Mouse (Mus musculus): ENCODE measurements at regions not wholly inside any gene's neighbourhood (a gene's known extent, or its start where the extent isn't known, plus 50 kb on each side); places are given as distances from the start of the nearest gene placed in this dataset.

DNA sequence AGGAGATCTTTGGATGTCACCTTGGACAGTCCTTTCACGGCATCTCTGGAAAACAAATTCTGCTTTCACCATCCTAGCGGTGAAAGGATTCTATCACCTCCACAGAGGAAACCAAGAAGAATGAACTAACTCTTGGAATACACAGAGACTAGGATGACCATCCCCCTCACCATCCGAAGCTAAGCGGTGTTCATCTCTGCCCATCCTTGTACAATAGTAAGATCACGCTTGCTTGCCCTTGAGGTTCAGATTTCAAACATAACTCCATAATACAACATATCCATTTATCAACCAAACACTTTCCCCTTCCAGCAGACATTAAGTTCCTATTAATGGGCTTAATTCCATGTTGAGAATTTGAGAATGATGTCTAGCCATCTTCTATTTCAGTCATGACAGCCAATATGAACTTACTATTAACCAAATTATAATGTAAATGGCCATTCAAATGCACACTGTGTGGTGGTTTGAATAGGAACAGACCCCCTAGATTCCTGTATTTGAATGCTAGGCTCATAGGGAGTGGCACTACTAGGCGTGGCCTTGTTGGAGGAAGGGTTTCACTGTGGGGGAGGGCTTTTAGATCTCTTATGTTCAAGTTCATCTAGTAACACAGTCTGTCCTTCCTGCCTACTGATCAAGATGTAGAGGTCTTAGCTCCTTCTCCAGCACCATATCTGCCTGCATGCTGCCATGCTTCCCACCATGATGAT, 281.4 kb downstream of the Adamts20 start:
- Histone ChIP-seq H3K27ac (ENCODE audit: low read depth, low read length) (no peak overlapping the region), H3K27me3 (ENCODE audit: control insufficient read depth, insufficient read depth, low read length) (no peaks in the 10 kb centered on the region), H3K4me2 (ENCODE audit: low read depth) (no peak overlapping the region), H3K4me3 (ENCODE audit: low read depth, low read length) (no peak overlapping the region), H3K9me3 (ENCODE audit: control insufficient read depth, low read length) (no peaks in the 10 kb centered on the region), H3K36me3 (ENCODE audit: control insufficient read depth, insufficient read depth, low read length) (no peaks in the 10 kb centered on the region), H3K4me1 (ENCODE audit: control insufficient read depth, insufficient read depth, low read length) (no peaks in the 10 kb centered on the region), H3K9ac (ENCODE audit: low read length) (no peak overlapping the region)
- WGBS: 91% methylated on average over 6 of the region's 6 CpGs
- ATAC-seq (ENCODE audit: insufficient read depth, low FRiP score, low TSS enrichment): no peak
- DNase-seq (ENCODE audit: low spot score): no peak

DNA sequence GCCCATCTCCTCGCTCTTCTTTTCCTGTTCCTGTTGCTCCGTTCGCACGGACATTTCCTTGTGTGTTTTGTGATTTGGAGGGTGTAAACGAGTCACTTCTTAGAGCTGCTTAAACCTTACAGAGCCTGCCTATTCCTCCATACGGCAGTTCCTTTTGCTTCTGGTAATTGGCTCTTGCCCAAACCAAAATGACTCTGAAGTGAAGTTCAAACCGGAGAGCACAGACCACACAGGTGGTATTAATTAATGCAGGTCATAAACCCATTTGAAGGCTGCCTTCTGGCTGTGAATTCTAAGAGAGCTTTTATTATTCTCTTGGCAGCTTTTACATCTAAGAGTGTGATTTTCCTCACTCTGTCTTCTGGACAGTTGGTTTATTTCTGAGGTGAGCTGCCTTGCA, 291.1 kb downstream of the Adamts20 start:
- no peak for ATAC-seq (ENCODE audit: insufficient read depth, low FRiP score, low TSS enrichment)
- DNase-seq (ENCODE audit: low spot score): no peak
- no peaks in the 10 kb centered on the region for H3K27me3 ChIP-seq (ENCODE audit: control insufficient read depth, insufficient read depth, low read length)
- 59% methylated on average over 7 of the region's 7 CpGs for WGBS
- no peak overlapping the region for H3K9ac ChIP-seq (ENCODE audit: low read length)
- H3K27ac ChIP-seq (ENCODE audit: low read depth, low read length): no peak overlapping the region
- H3K4me3 ChIP-seq (ENCODE audit: low read depth, low read length): no peak overlapping the region
- H3K4me2 ChIP-seq (ENCODE audit: low read depth): no peak overlapping the region
- H3K4me1 ChIP-seq (ENCODE audit: control insufficient read depth, insufficient read depth, low read length): no peaks in the 10 kb centered on the region
- no peaks in the 10 kb centered on the region for H3K9me3 ChIP-seq (ENCODE audit: control insufficient read depth, low read length)
- H3K36me3 ChIP-seq (ENCODE audit: control insufficient read depth, insufficient read depth, low read length): no peaks in the 10 kb centered on the region

DNA sequence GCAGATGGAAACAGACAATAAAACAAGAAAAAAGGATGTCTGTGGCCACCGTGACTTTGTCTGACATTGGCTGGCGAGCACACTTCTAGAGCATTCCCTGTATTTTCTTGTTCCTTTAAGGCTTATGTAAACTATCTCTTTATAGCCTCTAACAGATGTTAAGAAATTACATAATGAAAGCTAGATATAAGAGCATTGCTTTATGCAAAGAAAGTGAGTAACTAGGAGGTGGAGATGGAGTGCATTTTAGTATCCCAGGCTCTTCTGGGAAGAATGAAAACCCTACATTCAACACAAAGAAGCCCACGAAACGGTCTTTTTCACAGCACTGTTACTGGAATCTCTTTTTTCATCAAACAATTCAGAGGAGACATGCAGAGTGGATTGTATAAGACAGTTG, 304.4 kb downstream of the Adamts20 start:
- Histone ChIP-seq H3K9me3 (ENCODE audit: control insufficient read depth, low read length) (no peaks in the 10 kb centered on the region), H3K9ac (ENCODE audit: low read length) (no peak overlapping the region), H3K4me2 (ENCODE audit: low read depth) (no peak overlapping the region), H3K27me3 (ENCODE audit: control insufficient read depth, insufficient read depth, low read length) (no peaks in the 10 kb centered on the region), H3K4me1 (ENCODE audit: control insufficient read depth, insufficient read depth, low read length) (no peaks in the 10 kb centered on the region), H3K36me3 (ENCODE audit: control insufficient read depth, insufficient read depth, low read length) (no peaks in the 10 kb centered on the region), H3K4me3 (ENCODE audit: low read depth, low read length) (no peak overlapping the region), H3K27ac (ENCODE audit: low read depth, low read length) (no peak overlapping the region)
- WGBS: 84% methylated on average over 4 of the region's 4 CpGs
- DNase-seq (ENCODE audit: low spot score) (no peak), ATAC-seq (ENCODE audit: insufficient read depth, low FRiP score, low TSS enrichment) (no peak)

DNA sequence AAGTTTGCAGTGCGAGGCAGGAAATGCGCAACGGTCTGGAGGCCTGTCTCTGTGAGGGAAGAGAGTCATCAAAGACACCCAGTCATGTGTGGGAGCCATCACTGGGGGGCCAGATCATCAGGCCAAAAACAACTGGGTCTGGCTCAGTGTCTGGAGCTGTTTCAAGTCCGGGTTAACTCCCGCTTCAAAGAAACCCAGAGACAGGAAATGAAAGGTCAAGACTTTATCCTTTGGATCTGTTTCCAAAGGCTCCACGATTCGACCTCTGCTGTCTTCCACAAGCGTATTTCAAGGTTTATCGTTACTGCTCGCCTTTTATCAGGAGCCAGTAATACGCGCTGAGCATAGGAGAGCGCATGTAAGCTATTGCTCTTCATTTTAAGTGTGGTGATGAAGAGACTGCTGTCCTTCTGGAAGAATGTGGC, 325.7 kb downstream of the Adamts20 start:
- ATAC-seq (ENCODE audit: insufficient read depth, low FRiP score, low TSS enrichment) (no peak), DNase-seq (ENCODE audit: low spot score) (peak; percentile 19)
- Histone ChIP-seq H3K36me3 (ENCODE audit: control insufficient read depth, insufficient read depth, low read length) (no peaks in the 10 kb centered on the region), H3K4me2 (ENCODE audit: low read depth) (no peak overlapping the region), H3K27me3 (ENCODE audit: control insufficient read depth, insufficient read depth, low read length) (no peaks in the 10 kb centered on the region), H3K9ac (ENCODE audit: low read length) (no peak overlapping the region), H3K27ac (ENCODE audit: low read depth, low read length) (no peak overlapping the region), H3K4me1 (ENCODE audit: control insufficient read depth, insufficient read depth, low read length) (no peaks in the 10 kb centered on the region), H3K9me3 (ENCODE audit: control insufficient read depth, low read length) (no peaks in the 10 kb centered on the region), H3K4me3 (ENCODE audit: low read depth, low read length) (no peak overlapping the region)
- WGBS: 55% methylated on average over 13 of the region's 13 CpGs

DNA sequence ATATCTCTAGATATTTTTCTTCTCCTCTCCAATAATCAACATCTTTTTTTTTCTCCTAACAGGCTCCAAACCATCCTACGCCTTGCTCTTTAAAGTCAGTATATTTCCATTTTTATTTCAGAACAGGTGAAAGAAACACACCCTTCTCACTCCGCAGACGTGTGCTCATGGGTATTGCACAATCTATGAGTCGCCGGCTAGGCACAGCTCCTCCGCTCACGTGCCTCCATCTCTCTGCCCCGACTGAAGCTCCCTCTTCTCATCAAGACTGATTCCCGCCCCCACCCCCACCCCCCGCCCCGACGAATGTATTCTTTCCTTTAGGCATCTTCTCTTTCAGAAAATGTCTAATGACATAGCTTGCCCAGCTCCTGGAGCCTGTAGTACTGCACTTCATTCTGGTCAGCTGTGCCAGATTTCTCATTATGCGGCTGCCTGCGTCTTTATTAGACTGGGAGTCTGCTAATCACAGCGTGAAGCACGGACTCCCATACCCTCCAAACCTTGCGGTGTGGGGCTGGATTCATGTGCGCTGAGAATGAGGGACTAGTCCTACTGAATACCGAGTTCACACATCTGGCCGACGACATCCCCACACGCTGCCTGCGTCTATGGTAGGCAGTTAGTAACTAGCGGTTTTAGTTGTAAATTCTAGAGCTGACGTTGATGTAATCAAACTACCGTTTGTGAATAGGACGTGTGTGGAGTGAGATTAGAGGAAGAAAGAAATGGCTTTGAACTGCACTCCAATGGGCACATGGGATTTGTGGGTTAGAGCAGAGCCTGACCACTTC, 327.9 kb downstream of the Adamts20 start:
- H3K4me1 ChIP-seq (ENCODE audit: control insufficient read depth, insufficient read depth, low read length): no peaks in the 10 kb centered on the region
- no peak overlapping the region for H3K4me2 ChIP-seq (ENCODE audit: low read depth)
- DNase-seq (ENCODE audit: low spot score) (peak; percentile 33), ATAC-seq (ENCODE audit: insufficient read depth, low FRiP score, low TSS enrichment) (peak; percentile 27; the same call in 1 of the 2 replicates)
- H3K9me3 ChIP-seq (ENCODE audit: control insufficient read depth, low read length): no peaks in the 10 kb centered on the region
- no peak overlapping the region for H3K27ac ChIP-seq (ENCODE audit: low read depth, low read length)
- no peaks in the 10 kb centered on the region for H3K36me3 ChIP-seq (ENCODE audit: control insufficient read depth, insufficient read depth, low read length)
- no peak overlapping the region for H3K9ac ChIP-seq (ENCODE audit: low read length)
- WGBS: 76% methylated on average over 27 of the region's 27 CpGs
- no peak overlapping the region for H3K4me3 ChIP-seq (ENCODE audit: low read depth, low read length)
- no peaks in the 10 kb centered on the region for H3K27me3 ChIP-seq (ENCODE audit: control insufficient read depth, insufficient read depth, low read length)

DNA sequence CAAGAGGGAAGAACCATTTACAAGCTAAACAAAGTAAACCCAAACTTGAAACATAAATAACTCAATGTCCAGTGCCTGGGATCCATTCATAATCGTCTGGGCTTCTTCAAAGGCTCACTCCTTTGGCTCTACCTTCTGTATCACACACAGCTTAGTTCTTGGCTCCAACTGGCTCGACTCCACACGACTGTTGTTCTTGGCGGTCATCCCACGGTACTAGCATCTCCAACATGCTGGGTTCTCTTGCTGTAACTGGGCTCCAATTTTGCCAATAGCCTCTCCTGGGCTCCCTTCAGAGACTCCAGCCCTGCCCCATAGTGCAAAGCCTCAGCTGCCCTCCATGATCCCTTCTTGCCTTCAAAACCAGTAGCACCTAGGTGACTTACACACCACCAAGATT, 352.4 kb downstream of the Adamts20 start:
- H3K4me3 ChIP-seq (ENCODE audit: low read depth, low read length): no peak overlapping the region
- H3K4me1 ChIP-seq (ENCODE audit: control insufficient read depth, insufficient read depth, low read length): no peaks in the 10 kb centered on the region
- H3K4me2 ChIP-seq (ENCODE audit: low read depth): no peak overlapping the region
- no peak for DNase-seq (ENCODE audit: low spot score)
- no peak for ATAC-seq (ENCODE audit: insufficient read depth, low FRiP score, low TSS enrichment)
- H3K27ac ChIP-seq (ENCODE audit: low read depth, low read length): no peak overlapping the region
- H3K36me3 ChIP-seq (ENCODE audit: control insufficient read depth, insufficient read depth, low read length): no peaks in the 10 kb centered on the region
- WGBS: 92% methylated on average over 5 of the region's 5 CpGs
- no peak overlapping the region for H3K9ac ChIP-seq (ENCODE audit: low read length)
- H3K9me3 ChIP-seq (ENCODE audit: control insufficient read depth, low read length): no peaks in the 10 kb centered on the region
- no peaks in the 10 kb centered on the region for H3K27me3 ChIP-seq (ENCODE audit: control insufficient read depth, insufficient read depth, low read length)

DNA sequence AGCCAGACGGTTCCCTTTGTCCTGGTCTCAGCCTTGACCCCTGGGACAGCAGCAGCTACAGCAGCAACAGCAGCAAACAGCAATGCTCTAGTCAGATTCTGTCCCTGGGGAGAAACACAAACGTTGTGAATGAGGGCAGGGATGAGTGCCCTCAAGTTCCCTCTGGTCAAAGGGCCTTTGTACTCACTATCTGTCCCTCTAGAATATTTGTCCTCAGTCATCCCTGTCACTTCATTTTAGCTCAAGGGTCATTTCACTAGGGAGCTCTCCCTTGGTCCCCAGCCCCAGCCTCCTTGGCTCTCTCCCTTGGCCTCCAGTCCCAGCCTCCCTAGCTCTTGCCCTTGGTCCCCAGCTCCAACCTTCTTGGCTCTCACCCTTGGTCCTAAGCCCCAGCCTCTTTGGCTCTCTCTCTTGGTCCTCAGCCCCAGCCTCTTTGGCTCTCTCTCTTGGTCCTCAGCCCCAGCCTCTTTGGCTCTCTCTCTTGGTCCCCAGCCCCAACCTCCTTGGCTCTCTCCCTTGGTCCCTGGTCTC, 358.0 kb downstream of the Adamts20 start:
- H3K27ac ChIP-seq (ENCODE audit: low read depth, low read length): no peak overlapping the region
- WGBS: 34% methylated on average over 2 of the region's 2 CpGs
- ATAC-seq (ENCODE audit: insufficient read depth, low FRiP score, low TSS enrichment): no peak
- H3K4me2 ChIP-seq (ENCODE audit: low read depth): no peak overlapping the region
- H3K9ac ChIP-seq (ENCODE audit: low read length): no peak overlapping the region
- no peaks in the 10 kb centered on the region for H3K36me3 ChIP-seq (ENCODE audit: control insufficient read depth, insufficient read depth, low read length)
- H3K4me3 ChIP-seq (ENCODE audit: low read depth, low read length): no peak overlapping the region
- H3K9me3 ChIP-seq (ENCODE audit: control insufficient read depth, low read length): no peaks in the 10 kb centered on the region
- no peak for DNase-seq (ENCODE audit: low spot score)
- no peaks in the 10 kb centered on the region for H3K4me1 ChIP-seq (ENCODE audit: control insufficient read depth, insufficient read depth, low read length)
- no peaks in the 10 kb centered on the region for H3K27me3 ChIP-seq (ENCODE audit: control insufficient read depth, insufficient read depth, low read length)

DNA sequence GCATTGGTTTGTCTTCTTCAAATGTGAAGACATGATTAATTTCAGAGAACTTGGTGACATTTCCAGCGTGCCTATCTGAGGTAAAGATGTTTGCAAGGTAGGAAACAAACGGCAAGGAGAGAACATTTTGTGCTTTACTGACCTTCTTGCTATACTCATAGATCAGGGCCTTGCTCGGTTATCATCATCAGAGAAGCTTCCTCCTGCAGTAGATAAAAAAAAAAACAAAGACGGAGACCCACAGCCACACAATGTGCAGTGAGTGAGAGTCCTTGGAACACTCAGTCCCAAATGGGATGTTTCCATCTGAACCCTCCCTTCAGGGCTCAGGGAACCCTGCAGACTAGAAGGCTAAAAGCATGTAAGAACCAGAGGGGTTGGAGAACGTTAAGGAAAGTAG, 374.6 kb downstream of the Adamts20 start:
- no peak for DNase-seq (ENCODE audit: low spot score)
- Histone ChIP-seq H3K4me1 (ENCODE audit: control insufficient read depth, insufficient read depth, low read length) (no peaks in the 10 kb centered on the region), H3K9me3 (ENCODE audit: control insufficient read depth, low read length) (no peaks in the 10 kb centered on the region), H3K4me2 (ENCODE audit: low read depth) (no peak overlapping the region), H3K9ac (ENCODE audit: low read length) (no peak overlapping the region), H3K27me3 (ENCODE audit: control insufficient read depth, insufficient read depth, low read length) (no peaks in the 10 kb centered on the region), H3K36me3 (ENCODE audit: control insufficient read depth, insufficient read depth, low read length) (no peaks in the 10 kb centered on the region), H3K4me3 (ENCODE audit: low read depth, low read length) (no peak overlapping the region), H3K27ac (ENCODE audit: low read depth, low read length) (no peak overlapping the region)
- no peak for ATAC-seq (ENCODE audit: insufficient read depth, low FRiP score, low TSS enrichment)
- 90% methylated on average over 5 of the region's 5 CpGs for WGBS

DNA sequence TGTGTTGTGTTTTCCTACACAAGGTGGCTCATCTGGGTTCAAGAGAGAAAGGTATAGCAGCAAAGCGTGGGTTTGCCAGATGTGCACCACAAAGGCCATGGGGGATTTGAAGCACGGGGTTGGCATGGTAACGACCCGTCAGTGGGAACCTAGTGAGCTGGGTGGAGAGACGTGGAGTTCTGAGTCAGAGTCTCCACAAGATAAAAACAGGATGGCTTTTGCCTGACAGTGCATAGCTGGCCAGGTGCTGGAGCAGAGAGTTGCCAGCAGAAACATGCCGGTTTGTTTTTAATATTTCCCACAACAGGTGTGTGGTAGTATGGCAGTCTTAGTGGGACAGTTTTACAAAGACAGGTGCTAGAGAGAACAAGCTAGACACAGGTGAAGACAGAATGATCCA, 375.4 kb downstream of the Adamts20 start:
- Histone ChIP-seq H3K36me3 (ENCODE audit: control insufficient read depth, insufficient read depth, low read length) (no peaks in the 10 kb centered on the region), H3K27me3 (ENCODE audit: control insufficient read depth, insufficient read depth, low read length) (no peaks in the 10 kb centered on the region), H3K4me3 (ENCODE audit: low read depth, low read length) (no peak overlapping the region), H3K9ac (ENCODE audit: low read length) (no peak overlapping the region), H3K9me3 (ENCODE audit: control insufficient read depth, low read length) (no peaks in the 10 kb centered on the region), H3K27ac (ENCODE audit: low read depth, low read length) (no peak overlapping the region), H3K4me2 (ENCODE audit: low read depth) (no peak overlapping the region), H3K4me1 (ENCODE audit: control insufficient read depth, insufficient read depth, low read length) (no peaks in the 10 kb centered on the region)
- 64% methylated on average over 6 of the region's 6 CpGs for WGBS
- ATAC-seq (ENCODE audit: insufficient read depth, low FRiP score, low TSS enrichment) (no peak), DNase-seq (ENCODE audit: low spot score) (no peak)
